Mouse (Mus musculus) liver, postnatal 0 days (tissue): ENCODE measurements around the gene Trpc6. TPM values are rescaled to one million over a fixed set of nuclear protein-coding genes. Genes with fewer than 3 reads are reported as not detected.

Experiments
- ATAC-seq: fragments of 200-750 bp; cut with Nextera tagmentation; 2 replicates; pipeline ENCODE4 v1.8.0; 2017; ENCODE audit warnings: mild to moderate bottlenecking, moderate library complexity
- DNase-seq: peaks from one replicate; pipeline ENCODE4 v3.0.0-alpha.2; 2016
- H3K27ac ChIP-seq: fragments of 300-500 bp; sonication (generic); 2 replicates; pipeline ENCODE4 v1.5.1; 2014; ENCODE audit warnings: antibody characterized with exemption, moderate library complexity, mild to moderate bottlenecking, low read depth
- H3K27me3 ChIP-seq: fragments of 300-500 bp; sonication (generic); 2 replicates; pipeline ENCODE4 v1.6.1; 2014; ENCODE audit warnings: low read length, control low read depth, mixed read lengths; ENCODE audit not compliant: insufficient read depth
- H3K36me3 ChIP-seq: fragments of 300-500 bp; sonication (generic); replicated peaks from 2 replicates; pipeline ENCODE4 v1.6.1; 2014; ENCODE audit warnings: mild to moderate bottlenecking, control low read depth, low read length, moderate library complexity, mixed read lengths; ENCODE audit not compliant: insufficient read depth
- H3K4me1 ChIP-seq: fragments of 300-500 bp; sonication (generic); 2 replicates; pipeline ENCODE4 v1.6.1; 2014; ENCODE audit warnings: antibody characterized with exemption, mild to moderate bottlenecking, control low read depth; ENCODE audit not compliant: insufficient read depth
- H3K4me2 ChIP-seq: fragments of 300-500 bp; sonication (generic); 2 replicates; pipeline ENCODE4 v1.6.1; 2014; ENCODE audit warnings: low read depth, mild to moderate bottlenecking, low read length, moderate library complexity, mixed read lengths
- H3K4me3 ChIP-seq: fragments of 300-500 bp; sonication (generic); 2 replicates; pipeline ENCODE4 v1.5.1; 2014; ENCODE audit warnings: low read depth, low read length
- H3K9ac ChIP-seq: fragments of 300-500 bp; sonication (generic); replicated peaks from 2 replicates; pipeline ENCODE4 v1.6.1; 2014; ENCODE audit warnings: mild to moderate bottlenecking, moderate library complexity
- H3K9me3 ChIP-seq: fragments of 300-500 bp; sonication (generic); 2 replicates; pipeline ENCODE4 v1.6.1; 2016; ENCODE audit warnings: mild to moderate bottlenecking, control low read depth, low read length, mixed read lengths
- CTCF ChIP-seq: sonication (generic); IDR thresholded peaks from 2 replicates; pipeline ENCODE4 v1.5.1; 2016; ENCODE audit warnings: antibody characterized with exemption, low read depth
- EP300 ChIP-seq: IDR thresholded peaks from 2 replicates; pipeline ENCODE4 v1.6.1; 2016; ENCODE audit warnings: antibody characterized with exemption, low read depth, mild to moderate bottlenecking
- WGBS: fragments of 180-500 bp; shearing (Covaris S2); extraction: QIAGEN DNeasy Blood & Tissue Kit; methylation state at CpG from one replicate; pipeline ENCODE4 v1.1.7; 2014; ENCODE audit not compliant: insufficient replicate concordance; 5-methylcytosine and 5-hydroxymethylcytosine counted together
- polyA plus RNA-seq: library from polyadenylated mRNA; unstranded; fragments of >200 nt; fragmentation: Nextera tagmentation; extraction: Ambion mirVana; gene quantifications from 2 replicates; pipeline ENCODE4 v1.2.1, GENCODE M21; 2015

Gene Trpc6
- polyA plus RNA-seq, 1 experiment from 2014 or later = 2.0 TPM

GRCm38 (mm10) chr9:8597089-8597488 lies 53.1 kb downstream of the Trpc6 start:
- Histone ChIP-seq H3K4me1 (no peaks in the 10 kb centered on the region), H3K27ac (no peak overlapping the region), H3K9me3 (no peaks in the 10 kb centered on the region), H3K36me3 (no peaks in the 10 kb centered on the region), H3K27me3 (no peaks in the 10 kb centered on the region), H3K9ac (no peak overlapping the region), H3K4me3 (no peak overlapping the region), H3K4me2 (no peak overlapping the region)
- no peak for TF ChIP-seq EP300
- TF ChIP-seq CTCF = no peak
- 19% methylated on average over 1 of the region's 1 CpGs for WGBS
- DNase-seq = no peak
- no peak for ATAC-seq

DNA sequence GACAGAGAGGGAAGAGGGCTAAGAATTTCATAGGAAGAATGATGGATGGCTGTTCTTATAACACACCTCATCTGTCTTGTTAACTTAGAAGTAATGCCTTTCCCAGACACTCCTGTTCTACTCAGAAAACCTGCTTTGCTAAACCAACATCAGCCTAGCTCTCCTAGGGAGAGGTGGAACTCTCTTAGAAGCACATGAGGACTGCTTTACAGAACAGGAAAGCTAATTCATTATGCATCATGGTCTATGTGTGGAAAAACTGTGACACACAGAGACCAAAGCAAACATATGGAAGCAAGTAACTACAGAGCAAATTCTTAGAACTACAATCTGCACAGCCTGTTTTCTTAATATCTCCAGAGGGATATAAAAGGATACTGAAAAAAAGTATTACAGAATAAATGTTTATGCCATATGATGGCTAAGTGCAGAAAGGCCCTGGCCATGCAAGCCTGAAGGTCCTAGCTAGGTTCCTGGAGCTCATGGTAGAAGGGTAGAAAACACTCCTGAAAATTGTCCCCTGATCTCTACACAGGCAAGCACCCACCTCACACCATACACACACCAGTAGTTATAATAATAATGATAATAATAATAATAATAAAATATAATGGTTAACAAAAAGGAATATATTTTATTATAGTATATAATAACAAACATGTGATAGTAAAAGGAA lies 63.0 kb downstream of the Trpc6 start:
- H3K27ac ChIP-seq = no peak overlapping the region
- H3K4me3 ChIP-seq = no peak overlapping the region
- no peak overlapping the region for H3K4me2 ChIP-seq
- no peaks in the 10 kb centered on the region for H3K4me1 ChIP-seq
- DNase-seq = no peak
- no peak for TF ChIP-seq CTCF
- no peak for TF ChIP-seq EP300
- no peaks in the 10 kb centered on the region for H3K36me3 ChIP-seq
- H3K9ac ChIP-seq = no peak overlapping the region
- H3K9me3 ChIP-seq = no peaks in the 10 kb centered on the region
- no peaks in the 10 kb centered on the region for H3K27me3 ChIP-seq
- no peak for ATAC-seq

DNA sequence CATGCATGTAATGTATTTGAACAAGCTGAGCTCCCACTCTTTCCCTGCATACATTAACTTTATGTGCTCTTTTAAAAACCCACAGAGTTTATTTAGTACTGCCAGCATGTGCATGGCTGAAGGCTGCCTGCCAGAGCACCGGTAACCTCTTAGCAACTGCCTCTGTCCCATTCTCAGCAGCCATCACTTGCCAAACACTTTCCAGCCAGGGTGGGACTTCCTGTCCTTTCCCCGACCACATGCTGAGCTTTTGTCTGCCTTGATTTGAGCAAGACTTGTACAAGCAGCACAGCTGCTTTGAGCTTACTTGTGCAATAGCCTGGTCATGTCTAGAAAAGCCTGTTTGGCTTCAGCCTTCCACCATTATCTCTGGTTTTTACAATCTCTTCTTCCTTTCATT lies 90.4 kb downstream of the Trpc6 start:
- Histone ChIP-seq H3K4me3 (no peak overlapping the region), H3K4me2 (no peak overlapping the region), H3K4me1 (no peaks in the 10 kb centered on the region), H3K27me3 (no peaks in the 10 kb centered on the region), H3K27ac (no peak overlapping the region), H3K9me3 (no peaks in the 10 kb centered on the region), H3K36me3 (no peaks in the 10 kb centered on the region), H3K9ac (no peak overlapping the region)
- DNase-seq (no peak), ATAC-seq (no peak)
- TF ChIP-seq EP300 = no peak
- no peak for TF ChIP-seq CTCF
- 46% methylated on average over 2 of the region's 2 CpGs for WGBS

- H3K4me3 ChIP-seq = no peak overlapping the region
- DNase-seq = no peak
- H3K27me3 ChIP-seq = no peaks in the 10 kb centered on the region
- H3K9ac ChIP-seq = no peak overlapping the region
- no peaks in the 10 kb centered on the region for H3K36me3 ChIP-seq
- H3K27ac ChIP-seq = no peak overlapping the region
- 79% methylated on average over 5 of the region's 5 CpGs for whole genome bisulfite sequencing
- no peak for TF ChIP-seq CTCF
- no peak for TF ChIP-seq EP300
- H3K4me1 ChIP-seq = no peaks in the 10 kb centered on the region
- no peaks in the 10 kb centered on the region for H3K9me3 ChIP-seq
- ATAC-seq = no peak
- H3K4me2 ChIP-seq = no peak overlapping the region
These were observed 99.5 kb downstream of the Trpc6 start for GRCm38 (mm10) chr9:8643453-8643852.

DNA sequence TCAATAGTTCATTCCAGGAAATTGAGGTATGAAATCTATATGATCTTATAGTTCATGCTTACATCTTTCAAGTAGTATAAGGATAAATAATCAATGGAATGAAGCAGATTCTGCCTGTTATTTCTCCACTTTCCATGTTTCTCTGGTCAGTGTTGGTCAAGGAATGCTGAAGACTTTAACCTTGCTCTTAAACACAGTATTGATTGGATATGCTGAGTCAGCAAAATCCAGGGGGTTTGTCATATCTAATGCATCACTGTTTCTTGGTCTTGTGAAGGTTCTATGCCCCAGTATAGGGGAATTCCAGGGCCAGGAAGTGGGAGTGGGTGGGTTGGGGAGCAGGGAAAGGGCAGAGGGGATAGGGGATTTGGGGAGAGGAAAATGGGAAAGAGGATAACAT lies 111.4 kb downstream of the Trpc6 start:
- H3K9me3 ChIP-seq = no peaks in the 10 kb centered on the region
- no peaks in the 10 kb centered on the region for H3K36me3 ChIP-seq
- no peak overlapping the region for H3K4me2 ChIP-seq
- no peaks in the 10 kb centered on the region for H3K4me1 ChIP-seq
- no peak overlapping the region for H3K9ac ChIP-seq
- H3K27me3 ChIP-seq = no peaks in the 10 kb centered on the region
- no peak for ATAC-seq
- no peak for DNase-seq
- H3K4me3 ChIP-seq = no peak overlapping the region
- H3K27ac ChIP-seq = no peak overlapping the region
- TF ChIP-seq EP300 (no peak), CTCF (no peak)

- H3K27ac ChIP-seq = no peak overlapping the region
- no peaks in the 10 kb centered on the region for H3K36me3 ChIP-seq
- H3K4me1 ChIP-seq = no peaks in the 10 kb centered on the region
- no peak for TF ChIP-seq EP300
- TF ChIP-seq CTCF = no peak
- H3K9me3 ChIP-seq = no peaks in the 10 kb centered on the region
- DNase-seq (no peak), ATAC-seq (no peak)
- H3K4me3 ChIP-seq = no peak overlapping the region
- H3K27me3 ChIP-seq = no peaks in the 10 kb centered on the region
- no peak overlapping the region for H3K9ac ChIP-seq
- 26% methylated on average over 1 of the region's 1 CpGs for WGBS
- no peak overlapping the region for H3K4me2 ChIP-seq
These were observed 129.0 kb downstream of the Trpc6 start for GRCm38 (mm10) chr9:8672944-8673343.

GRCm38 (mm10) chr9:8676607-8677006 lies 132.7 kb downstream of the Trpc6 start:
- Histone ChIP-seq H3K4me2 (no peak overlapping the region), H3K9ac (no peak overlapping the region), H3K4me1 (no peaks in the 10 kb centered on the region), H3K27me3 (no peaks in the 10 kb centered on the region), H3K9me3 (no peaks in the 10 kb centered on the region), H3K27ac (no peak overlapping the region), H3K4me3 (no peak overlapping the region), H3K36me3 (no peaks in the 10 kb centered on the region)
- WGBS = 61% methylated on average over 1 of the region's 1 CpGs
- DNase-seq (no peak), ATAC-seq (no peak)
- TF ChIP-seq EP300 = no peak
- TF ChIP-seq CTCF = peak; percentile 25; the same call in 1 of the 2 replicates
